Mouse (Mus musculus) cerebellum, adult 9-11 months (tissue): ENCODE data around the gene Serpine2.

ENCODE experiments used
- DNase-seq: peaks from one replicate; pipeline ENCODE4 v3.0.0; 2022

Gene Serpine2

GRCm38 (mm10) chr1:79755376-79755775 lies 105.6 kb downstream of the Serpine2 start:
- no peak for DNase-seq

GRCm38 (mm10) chr1:79754936-79755335 lies 106.0 kb downstream of the Serpine2 start:
- DNase-seq: no peak

DNA sequence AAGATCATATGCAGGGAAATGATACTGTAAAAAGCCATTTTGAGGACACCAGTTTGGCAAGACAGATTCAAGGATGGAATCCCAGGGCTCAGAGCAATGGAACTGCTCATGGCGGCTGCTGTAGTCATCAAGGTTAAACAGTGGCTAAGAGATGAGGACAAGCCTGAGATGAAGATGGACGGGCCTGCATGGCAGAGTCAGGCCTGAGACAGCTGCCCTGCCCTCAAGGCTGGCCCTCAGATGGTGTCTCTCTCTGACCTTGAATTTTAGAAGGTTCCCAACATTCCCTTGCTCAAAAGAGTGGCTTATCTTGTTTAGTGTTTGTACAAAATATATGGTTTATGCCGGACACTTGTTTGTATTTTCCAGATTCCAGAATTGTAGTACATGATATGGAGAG lies 107.5 kb downstream of the Serpine2 start:
- DNase-seq: no peak

DNA sequence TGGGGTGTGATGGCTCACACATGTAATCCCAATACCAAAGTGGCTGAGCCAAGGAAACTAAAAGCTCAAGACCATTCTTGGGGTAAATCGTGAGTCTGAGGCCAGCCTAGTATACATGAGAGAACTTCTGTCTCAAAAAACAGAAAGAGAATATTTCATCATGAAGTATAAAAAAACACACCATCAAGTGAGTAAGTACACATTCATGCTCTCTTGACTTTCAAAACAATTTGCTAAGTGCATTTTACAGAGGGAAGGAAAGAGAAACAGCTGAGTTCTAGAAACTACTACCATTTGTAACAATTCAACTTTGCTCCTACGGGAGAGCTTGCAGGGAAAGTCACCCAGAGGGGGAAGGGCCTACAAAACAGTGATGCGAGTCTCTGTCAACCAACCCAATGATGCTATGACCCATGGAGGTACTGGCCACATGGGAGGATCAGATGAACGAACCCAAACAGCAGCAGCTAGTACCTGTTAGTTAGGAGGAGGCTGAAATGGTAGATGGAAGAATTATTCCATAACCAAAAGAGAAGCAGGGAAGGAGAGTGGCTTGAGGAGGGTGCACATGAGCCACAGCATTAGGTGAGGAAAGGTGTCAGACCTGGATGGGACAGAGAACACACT lies 108.2 kb downstream of the Serpine2 start:
- no peak for DNase-seq

DNA sequence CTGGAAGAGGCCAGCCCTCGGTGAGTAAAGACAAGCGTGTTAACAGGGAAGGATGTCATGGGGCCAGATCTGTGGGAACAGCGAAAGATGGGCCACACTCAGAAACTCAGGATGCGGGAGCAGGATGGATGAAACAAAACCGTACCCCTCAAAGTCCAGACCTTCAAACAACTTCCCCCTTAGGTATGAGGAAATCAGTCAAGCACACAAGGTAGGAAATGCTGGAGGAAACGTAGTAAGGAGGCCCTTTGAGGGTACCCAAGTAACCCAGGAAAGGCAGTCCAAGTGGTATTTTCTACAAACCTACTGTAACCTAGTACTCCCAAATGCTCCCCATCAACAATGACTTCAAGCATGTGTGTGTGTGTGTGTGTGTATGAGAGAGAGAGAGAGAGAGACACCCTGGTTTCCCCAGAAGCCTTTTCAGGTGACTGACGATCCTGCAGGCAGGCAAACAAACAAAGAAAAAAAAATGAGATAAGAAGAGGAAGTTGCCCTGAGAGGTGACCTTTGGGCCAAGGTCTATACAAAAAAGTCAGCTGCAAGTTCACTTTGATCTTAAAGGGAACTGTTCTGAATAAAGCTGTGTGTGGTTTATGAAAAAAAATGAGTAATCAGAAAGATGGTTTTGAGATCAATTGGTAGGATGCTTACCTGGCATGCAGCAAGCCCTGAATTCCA lies 108.8 kb downstream of the Serpine2 start:
- no peak for DNase-seq

DNA sequence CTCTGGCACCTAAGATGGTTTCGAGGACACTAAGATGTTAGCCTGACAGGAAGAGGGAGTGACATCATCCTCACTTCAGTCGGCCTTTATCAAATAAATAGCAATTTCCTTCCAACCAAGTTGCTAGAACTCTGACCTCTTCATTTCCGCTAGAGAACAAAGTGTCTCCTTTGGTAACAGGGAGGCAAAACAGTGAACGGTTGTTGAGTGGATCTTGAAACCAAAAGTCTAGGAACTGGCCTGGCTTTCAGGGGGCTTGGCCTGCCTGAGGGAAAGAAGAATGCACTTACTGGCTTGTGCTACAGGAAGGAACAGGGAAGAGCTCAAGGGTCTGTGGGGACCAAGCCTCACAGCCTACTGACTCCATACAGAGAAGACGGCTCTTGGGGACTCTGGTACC lies 109.8 kb downstream of the Serpine2 start:
- DNase-seq: no peak

GRCm38 (mm10) chr1:79746056-79746455 lies 114.9 kb downstream of the Serpine2 start:
- no peak for DNase-seq
